Mouse (Mus musculus) hindlimb bud, embryonic 11.5 days (tissue): ENCODE results near the gene Siglec1.
"Not testable (repeated sequence)": the region's sequence is repeated elsewhere in the genome, so short reads cannot be mapped to it uniquely, and the experiment has no call there.

Source experiments
- DNase-seq: peaks from one replicate; pipeline ENCODE4 v3.0.0-alpha.2; 2012; ENCODE audit warnings: low read depth, low spot score; ENCODE audit errors: extremely low spot score

Gene Siglec1

DNA sequence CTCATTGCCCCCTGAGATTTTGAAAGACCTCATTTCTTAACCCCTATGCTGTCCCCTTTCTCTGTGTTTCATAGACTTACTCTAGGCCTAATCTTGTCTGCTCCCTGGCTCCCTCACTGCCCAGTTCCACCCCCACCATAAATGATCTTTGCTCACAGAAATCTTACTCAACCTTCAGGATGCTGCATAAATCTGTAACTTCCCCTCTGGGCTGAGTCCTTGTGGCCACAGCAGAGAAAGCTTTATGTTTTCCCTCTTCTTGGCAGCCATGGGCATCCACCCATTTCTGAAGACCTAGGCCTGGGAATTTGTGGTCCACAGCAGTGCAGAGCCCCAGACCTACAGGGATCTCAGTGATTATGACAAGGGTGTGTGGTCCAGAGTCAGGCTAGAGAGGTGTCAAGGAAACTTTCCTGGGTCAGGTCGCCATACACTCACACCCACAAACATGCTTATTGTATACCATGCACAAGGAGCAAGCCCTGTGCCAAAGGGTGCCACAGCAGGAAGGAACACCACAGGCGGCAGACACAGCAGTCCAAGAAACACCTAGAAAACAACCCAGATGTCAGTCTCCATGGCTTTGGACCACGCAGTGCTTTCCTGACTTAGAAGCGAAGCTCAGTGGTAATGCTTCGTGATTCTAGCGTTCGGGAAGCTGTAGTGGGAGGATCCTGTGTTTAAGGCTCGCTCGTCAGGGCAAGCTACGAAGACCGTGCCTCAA, at the start of gene Siglec1:
Gene Siglec1 (minus strand): TSS at position 99 of the 724 bp plus-strand sequence.
- no peak for DNase-seq

DNA sequence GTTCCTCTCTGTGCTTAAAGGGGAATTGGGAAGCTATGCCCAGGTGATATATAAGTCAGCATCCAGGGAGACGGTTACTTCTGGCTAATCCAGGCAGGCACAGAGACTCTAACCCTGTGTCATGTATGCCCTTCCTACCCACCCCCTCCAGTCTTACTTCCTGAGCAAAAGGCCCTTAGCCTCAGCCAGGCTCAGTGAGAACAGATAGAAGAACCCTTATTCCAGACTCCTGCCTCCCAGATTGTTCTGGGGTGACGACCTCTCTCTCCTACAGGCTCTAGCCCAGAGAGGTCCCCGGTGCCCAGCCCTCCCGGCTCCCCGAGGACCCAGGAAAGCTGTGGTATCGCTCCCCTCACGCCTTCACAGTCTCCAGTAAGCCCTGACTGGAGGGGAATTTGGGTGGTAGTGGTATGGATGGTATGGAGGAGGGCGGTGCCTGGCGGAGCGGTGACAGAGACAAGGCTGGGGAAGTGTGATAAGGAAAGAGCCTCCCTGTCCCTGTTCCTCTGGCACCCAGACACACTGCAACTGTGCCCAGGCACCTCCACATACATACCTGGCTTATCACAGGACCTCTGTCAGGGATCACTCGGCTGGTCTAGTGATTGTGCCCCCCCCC, 49.1 kb upstream of the Siglec1 start:
- DNase-seq, result no peak

DNA sequence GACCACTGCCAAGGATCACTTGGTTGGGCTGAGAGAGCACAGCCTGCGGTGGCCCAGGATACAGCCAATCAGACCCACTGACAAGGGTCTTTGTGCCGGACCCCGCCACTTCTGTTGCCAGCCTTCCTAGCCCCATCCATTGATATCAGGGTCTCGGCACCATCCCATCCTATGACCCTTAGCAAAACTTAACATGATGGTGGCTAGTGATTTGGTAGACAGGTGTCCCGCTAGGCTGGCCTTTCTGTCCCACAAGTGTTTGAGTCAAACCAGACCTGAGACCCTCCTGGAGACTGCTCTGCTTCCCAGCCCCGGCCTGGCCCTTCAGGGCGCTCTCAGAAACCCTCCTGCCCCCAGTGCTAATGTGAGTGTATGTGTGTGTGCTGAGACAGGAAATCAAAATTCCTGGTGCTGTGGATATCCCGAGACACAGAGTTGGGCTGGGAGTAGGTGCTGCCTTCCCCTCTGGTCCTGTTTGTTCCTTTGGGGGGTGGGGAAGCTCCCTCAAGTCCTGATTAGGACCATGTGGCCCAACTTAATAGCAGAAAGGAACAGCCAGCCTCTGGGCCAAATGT, 48.3 kb upstream of the Siglec1 start:
- no peak for DNase-seq

DNA sequence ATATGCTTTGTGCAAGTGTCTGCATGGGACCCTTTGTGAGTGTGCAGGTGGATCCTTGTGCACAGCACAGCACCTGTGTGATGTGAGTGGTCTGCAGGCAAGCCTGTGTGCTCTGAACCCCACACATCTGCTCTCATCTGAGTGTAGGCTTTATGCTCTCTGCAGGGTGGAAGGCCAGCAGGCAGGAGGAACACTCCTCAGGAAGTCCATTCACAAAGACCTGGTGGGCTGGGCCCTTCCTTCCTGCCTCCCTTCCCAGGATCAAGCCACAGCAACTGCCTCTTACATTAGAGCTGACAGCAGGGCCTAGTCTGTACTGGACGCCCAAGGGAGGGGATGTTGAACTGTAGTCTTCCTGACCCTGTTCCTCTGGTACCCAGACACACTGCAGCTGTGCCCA, 47.8 kb upstream of the Siglec1 start:
- DNase-seq, result no peak

DNA sequence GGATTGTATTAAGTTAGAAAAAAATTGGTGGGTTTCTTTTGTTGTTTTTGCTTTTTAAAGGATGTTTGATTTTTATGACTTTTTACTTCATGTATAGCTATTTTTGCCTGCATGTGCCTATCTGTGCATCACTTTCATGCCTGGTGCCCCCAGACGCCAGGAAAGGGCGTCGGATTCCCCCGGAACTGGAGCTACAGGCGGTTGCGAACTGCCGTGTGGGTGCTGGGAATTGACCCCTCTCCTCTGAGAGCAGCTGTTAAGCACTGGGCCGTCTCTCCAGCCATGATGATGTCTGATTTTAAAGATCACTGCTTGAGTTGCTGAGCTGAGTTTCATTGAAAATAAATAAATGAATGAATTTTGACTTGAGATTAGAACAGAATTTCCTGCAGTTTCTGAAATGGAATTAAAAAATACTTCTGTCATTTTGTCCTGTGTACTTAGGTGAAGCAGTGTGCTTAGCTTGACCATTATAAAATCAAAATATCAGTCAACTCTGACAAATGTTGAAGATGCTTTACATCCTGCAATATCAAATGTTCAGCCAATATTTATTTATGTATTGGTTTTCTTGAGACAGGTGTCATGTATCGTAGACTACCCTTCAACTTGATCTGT, 46.5 kb upstream of the Siglec1 start, which contains the start of gene Gm11037:
Gene Gm11037 (plus strand): TSS at position 568 of the 618 bp plus-strand sequence.
- no peak for DNase-seq

DNA sequence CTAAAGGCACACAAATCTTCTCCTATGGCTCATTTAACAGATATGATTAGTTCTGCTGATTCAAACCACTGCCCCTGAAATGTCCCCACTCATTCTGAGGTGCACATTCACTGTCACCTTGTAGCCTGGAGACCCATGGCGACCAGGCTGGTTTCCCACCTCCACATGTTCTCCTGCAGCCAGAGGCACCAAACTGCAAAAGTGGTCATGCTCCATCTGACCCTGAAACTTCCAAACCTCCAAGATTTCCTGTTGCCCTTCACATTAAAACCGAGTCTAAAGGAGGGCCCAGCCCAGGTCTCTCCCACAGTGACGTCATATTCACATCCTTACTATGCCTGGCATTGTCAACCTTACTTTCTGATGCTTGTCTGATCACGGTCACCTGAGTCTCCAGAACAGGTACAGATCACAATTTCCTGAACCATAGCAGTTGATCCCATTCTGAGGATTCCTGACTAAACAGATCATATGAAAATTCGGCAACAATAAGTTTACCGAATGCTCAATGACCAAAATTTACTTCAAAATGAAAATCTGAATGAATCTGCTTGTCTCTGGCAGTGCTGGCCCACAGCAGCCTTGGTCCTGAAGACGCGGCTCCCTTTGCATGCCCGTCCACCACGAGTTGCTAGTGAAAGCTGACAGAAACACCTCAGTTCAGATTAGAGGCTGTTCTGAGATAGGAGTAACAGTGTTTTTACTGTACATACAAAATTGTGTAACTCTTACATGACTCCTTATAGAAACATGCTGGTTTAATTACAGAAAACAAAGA, 45.7 kb upstream of the Siglec1 start:
- DNase-seq, result no peak

DNA sequence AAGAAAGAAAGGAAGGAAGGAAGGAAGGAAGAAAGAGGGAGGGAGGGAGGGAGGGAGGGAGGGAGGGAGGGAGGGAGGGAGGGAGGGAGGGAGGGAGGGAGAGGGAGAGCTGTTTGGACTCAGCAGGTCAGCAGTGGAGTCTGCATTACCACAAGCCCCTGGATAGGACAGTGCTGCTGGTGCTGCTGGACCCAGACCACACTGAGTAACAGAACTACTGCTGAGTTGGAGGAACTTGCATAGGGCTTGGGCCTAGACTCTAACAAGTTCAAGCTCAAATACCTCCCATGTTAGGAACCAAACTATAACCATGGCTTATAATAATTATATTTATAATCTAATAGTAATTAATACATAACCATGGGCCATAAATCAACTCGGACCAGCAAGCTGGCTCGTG, 44.3 kb upstream of the Siglec1 start:
- DNase-seq, result no peak

DNA sequence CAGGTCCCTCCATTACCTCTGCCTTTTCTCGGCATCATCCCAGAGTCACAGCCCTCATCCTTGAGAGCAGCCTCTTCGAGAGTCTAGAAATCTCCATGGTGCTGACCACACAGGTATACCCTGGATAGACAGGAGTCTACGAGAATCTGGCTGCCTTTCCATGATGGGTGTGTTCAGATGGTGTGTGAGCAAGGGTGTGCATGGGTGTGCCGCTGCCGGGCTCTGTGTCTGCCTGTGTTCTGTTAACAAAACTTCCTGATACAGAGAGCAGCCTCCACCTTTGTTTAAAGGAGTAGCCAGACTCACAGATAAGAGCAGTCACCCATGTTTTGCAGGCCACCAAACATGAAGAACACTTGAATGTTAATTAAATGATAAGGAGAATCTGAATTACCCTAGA, 43.3 kb upstream of the Siglec1 start:
- no peak for DNase-seq

DNA sequence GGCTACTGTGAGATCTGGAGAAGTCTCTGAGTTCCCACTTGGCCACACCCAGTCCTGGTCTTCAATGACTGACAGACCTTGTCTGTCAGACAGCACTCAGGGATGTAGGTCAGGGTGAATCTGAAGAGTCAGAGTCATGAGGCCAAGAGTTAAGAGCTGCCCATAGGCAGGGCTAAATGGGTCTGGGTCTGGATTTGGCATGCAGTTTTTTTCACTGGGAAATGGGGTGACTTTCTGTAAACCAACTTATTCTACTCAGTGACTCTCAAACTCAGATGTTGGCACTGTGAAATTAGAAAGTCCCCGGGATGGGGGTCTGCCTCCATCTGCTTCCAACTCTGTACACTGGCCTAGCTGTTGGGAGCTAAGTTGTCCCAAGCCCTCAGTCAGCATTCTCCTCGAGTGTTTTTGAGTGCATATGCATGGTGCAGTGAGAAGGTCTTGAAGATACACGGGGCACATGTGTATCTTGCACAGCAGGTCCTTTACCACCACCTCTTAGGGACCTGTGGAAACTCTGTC, 42.1 kb upstream of the Siglec1 start:
- no peak for DNase-seq

DNA sequence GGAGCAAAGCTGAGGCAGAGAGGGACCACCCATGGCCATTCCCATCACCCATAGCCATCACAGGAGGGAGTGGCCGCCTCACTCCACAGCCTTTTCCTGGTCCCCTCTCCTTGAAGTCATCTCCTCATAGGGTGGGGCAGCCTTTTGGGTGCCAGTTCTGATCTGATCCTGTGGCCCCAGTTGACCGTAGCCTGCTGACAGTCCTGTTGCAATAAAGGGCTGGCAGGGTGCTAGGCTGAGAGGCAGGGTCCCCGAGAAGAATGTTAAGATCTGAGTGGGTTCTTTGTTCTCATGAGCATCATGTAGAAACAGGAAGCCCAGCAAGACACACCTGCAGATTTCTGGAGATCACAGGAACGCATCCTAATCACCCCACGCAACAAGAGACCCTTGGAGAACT, 41.6 kb upstream of the Siglec1 start:
- DNase-seq, result no peak

DNA sequence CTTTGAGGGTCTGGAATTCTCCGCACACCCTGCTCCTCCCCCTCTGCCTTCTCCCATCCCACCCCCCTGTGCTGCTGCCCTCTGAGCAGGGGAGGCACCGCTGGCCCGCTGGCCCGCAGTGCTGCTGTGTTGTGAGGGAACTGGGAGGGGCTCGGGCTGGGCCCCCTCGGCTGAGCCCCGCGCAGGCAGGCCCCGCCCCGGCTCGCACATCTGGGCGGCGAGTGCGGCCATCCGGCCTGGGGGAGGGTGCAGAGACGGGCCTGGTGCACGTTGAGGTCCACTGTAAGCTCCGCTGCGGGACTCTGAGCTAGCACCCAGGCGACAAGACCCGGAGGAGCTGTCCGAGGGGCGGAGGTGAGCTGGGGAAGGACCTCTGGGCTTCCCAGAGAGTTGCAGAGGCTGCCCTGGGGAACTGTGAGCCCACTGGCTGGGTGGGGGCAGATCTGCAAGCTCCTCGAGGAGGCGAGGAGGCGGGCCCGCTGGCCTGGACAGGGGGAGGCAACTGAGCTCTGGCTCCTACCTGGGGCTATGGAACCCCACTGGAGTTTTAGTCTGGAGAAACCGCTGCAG, 40.7 kb upstream of the Siglec1 start, which contains the start of gene Hspa12b:
Gene Hspa12b (plus strand): TSS at position 120 of the 570 bp plus-strand sequence.
- DNase-seq, result peak; percentile 22

DNA sequence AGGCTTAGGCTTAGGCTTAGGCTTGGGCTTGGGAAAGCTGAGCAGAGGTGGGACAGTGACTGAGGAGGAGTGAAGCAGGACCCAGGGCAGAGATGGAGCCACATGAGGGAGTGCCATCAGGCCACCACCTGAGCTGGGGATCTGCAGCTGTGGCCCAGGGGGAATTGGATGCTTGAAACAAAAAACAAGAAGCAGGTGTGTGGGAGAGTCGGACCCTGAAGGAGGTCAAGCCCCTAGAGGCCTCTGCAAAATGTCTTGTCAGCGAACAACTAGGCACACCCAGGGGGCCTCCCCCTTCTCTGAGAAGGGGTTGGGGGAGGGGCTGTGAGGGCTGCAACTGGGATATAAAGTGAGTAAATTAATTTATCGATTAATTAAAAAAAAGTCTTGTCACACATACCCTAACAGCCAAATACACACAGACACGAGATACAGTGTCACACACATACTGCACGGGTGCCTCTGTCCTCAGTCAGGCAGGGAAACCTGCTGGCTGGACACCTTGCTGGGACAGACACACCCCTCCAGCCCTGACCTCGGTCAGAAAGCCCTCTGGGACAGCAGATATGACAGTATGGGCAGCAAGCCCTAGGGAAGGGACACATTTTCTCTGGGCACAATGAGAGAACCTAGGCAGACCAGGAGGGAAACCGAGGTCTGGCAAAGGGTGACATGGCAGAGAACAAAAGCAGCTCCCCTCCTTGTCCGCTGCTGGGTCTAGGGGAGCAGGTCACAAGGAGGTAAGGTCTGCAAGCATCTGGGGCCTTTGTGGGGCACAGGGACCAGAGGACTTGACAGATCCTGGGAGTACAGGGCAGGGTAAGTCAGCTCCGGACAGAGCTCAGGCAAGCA, 39.6 kb upstream of the Siglec1 start:
- DNase-seq, result no peak

DNA sequence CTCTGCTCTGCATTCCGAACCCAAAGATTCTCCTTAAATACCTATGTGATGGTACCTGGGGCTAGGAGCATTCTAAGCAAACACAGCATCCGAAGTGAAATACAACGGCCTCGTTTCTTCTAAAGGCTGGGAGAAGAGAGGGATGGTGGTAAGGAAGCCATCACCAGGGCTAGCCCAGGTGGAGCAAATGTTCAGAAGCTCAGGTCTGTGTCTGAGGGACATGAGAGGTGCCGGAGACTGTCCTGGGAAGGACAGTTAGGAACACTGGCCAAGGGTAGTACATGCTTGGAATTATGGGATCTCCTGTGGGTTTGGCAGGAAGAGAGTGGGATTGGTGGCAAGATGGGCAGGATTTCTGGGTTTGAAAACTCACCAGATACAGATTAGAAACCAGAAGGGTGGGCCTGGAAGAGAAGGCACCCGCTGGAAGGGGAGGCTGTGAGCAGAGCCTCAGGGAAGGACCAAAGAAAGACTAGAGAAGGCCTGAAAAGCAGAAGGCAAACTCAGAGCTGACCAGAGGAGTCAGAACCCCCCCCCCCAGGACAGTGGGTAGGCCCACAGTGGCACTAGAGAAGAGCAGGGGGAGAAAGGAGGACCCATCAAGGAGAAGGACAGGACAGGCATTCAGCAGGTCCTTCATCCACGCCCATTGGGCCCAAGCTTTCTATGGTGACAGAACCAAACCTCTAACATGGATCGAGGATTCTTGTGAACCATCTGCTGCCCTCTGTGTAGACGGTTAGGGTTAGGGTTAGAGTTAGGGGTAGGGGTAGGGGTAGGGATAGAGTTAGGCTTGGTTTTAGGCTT, 38.8 kb upstream of the Siglec1 start:
- DNase-seq, result no peak

DNA sequence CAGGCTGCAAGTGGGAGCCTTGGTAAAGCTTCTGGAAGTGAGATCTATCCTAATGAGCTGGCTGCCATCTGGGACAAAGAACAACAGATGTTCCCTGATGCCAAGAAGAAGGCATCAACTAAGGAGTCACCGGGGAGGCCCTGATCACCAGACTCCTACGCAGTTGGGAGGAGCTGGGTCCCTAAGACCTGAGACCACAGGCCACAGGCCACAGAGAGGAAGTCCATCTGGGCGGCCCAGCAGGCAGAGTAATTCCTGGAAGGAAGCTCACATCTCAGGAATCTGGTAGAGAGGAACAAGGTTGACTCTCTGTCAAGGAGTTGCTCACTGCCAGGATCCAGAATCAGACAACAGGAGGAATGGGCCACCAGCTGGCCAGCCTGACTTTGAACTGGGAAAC, 37.6 kb upstream of the Siglec1 start:
- DNase-seq, result no peak

DNA sequence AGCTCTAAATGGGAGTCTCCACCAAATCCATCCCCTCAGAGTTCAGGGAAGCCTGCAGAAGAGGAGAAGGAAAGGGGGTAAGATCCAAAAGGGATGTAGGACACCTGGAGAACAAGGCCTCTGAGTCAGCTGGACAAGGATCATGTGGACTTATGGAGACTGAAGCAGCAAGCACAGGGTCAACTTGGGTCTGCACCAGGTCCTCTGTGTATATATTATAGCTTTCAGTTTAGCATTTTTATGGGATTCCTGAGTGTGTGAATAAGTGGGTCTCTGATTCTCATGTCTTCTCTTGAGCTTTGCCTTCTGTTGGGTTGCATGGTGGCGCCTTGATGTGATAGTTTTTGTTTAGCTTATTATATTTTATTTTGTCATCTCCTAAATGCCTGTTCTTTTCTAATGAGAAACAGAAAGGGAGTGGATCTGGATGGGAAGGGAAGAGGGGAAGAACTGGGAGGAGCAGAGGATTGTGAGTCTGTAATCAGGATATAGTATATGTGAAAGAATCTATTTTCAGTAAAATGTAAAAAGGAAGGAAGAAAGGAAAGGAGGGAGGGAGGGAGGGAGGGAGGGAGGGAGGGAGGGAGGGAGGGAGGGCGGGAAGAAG, 32.5 kb upstream of the Siglec1 start:
- no peak for DNase-seq

DNA sequence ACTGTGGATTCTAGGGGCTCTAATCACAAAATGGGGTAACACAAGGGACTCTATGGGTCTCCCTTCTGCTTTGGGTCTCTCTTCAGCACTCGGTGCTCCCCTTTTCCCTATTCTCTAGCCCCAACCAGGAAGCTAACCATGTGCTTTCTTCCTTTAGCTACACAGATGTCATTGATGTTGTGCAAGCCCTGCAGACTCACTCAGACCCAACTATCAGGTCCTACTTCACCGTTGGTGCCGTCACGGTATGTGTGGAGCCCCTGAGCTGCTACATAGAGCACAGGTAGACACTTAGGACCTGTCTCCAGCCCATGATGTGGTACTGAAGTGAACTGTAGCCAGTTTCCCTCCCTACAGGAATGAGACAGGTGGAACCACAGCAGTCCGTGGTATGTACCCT, 19.4 kb upstream of the Siglec1 start:
- DNase-seq, result no peak

DNA sequence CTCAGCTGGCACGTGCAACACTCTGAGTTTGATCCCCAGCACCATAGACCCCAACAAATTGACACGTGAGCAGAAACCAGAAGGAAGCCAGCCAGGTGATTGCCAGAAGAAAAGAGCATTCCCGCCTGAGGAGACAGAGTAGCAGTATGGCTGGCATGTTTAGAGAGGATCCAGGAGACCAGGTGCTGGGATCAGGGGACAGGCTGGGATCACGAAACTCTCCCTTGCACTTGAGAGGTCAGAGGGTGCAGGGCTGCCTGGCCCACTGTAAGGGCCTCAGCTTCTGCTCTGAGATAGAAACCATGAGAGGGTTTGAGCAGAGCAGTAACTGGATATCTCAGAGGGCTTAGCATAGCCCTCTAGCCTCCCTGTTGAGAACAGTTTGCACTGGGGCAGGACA, 18.5 kb upstream of the Siglec1 start:
- DNase-seq, result not testable (repeated sequence)

DNA sequence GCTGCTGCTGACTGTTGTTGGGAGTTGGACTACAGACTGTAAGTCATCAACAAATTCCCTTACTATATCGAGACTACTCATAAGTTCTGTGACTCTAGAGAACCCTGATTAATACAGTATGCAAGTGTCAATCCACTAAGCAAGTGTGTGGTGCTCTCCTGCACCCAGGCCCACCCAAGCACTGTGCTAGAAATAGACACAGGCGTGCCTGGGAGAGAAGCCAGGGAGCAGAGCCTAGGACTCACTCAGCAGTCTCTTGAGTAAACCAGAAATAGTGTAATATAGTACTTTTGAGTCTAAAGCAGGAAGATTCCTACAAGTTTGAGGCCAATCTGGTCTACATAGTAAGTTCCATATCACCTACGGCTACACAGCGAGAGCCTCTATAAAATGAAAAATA, 17.5 kb upstream of the Siglec1 start:
- DNase-seq, result no peak
